Mouse (Mus musculus) heart, postnatal 10 days (tissue): ENCODE results near the gene Gm13271. TPM values are rescaled to one million over a fixed set of nuclear protein-coding genes. Genes with fewer than 3 reads are reported as not detected.

Experiments
- total RNA-seq, 2 experiments: library from RNA; stranded (reverse); gene quantifications; 2 replicates each; pipeline ENCODE4 v1.2.3; 2021

Gene Gm13271
- total RNA-seq, 2 experiments from 2014 or later, result not detected

Other genes starting within 250 kb of the Gm13271 start
- gene Ifnb1, start 232.1 kb upstream of the Gm13271 start, total RNA-seq, result not detected
- not detected for gene Ifna15, start 196.6 kb upstream of the Gm13271 start, total RNA-seq
- not detected for gene Ifna14, start 183.1 kb upstream of the Gm13271 start, total RNA-seq
- gene Ifna9, start 162.5 kb upstream of the Gm13271 start, total RNA-seq, result not detected
- gene Ifna12, start 151.5 kb upstream of the Gm13271 start, total RNA-seq, result not detected
- not detected for gene C87499, start 120.5 kb upstream of the Gm13271 start, total RNA-seq
- not detected for gene Ifna13, start 110.4 kb upstream of the Gm13271 start, total RNA-seq
- gene Ifna16, start 77.9 kb upstream of the Gm13271 start, total RNA-seq, result not detected
- gene Ifna2, start 71.0 kb upstream of the Gm13271 start, total RNA-seq, result not detected
- not detected for gene Ifnab, start 63.5 kb upstream of the Gm13271 start, total RNA-seq
- under 1 TPM; 0.50 TPM for gene Gm26566, start 33.1 kb upstream of the Gm13271 start, total RNA-seq
- 10 to 100 TPM; 82.6 to 87.1 TPM for gene Klhl9, start 32.4 kb upstream of the Gm13271 start, total RNA-seq
- gene Gm13283, start 5.3 kb downstream of the Gm13271 start, total RNA-seq, result not detected
- gene Gm13290, start 19.0 kb downstream of the Gm13271 start, total RNA-seq, result not detected
- not detected for gene Gm13289, start 22.1 kb downstream of the Gm13271 start, total RNA-seq
- gene Gm13272, start 25.0 kb downstream of the Gm13271 start, total RNA-seq, result not detected
- not detected for gene Ifnz, start 27.3 kb downstream of the Gm13271 start, total RNA-seq
- not detected for gene Gm13276, start 30.8 kb downstream of the Gm13271 start, total RNA-seq
- not detected for gene Gm13277, start 33.8 kb downstream of the Gm13271 start, total RNA-seq
- not detected for gene Gm13278, start 36.7 kb downstream of the Gm13271 start, total RNA-seq
- not detected for gene Gm13275, start 39.6 kb downstream of the Gm13271 start, total RNA-seq
- gene Gm13279, start 42.5 kb downstream of the Gm13271 start, total RNA-seq, result not detected
- under 1 TPM; 0.31 to 0.40 TPM for gene Gm13285, start 44.8 kb downstream of the Gm13271 start, total RNA-seq
- gene Gm13287, start 48.4 kb downstream of the Gm13271 start, total RNA-seq, result not detected
- gene Gm13288, start 50.7 kb downstream of the Gm13271 start, total RNA-seq, result not detected
- not detected for gene Ifna7, start 61.4 kb downstream of the Gm13271 start, total RNA-seq
- not detected for gene Ifna11, start 65.1 kb downstream of the Gm13271 start, total RNA-seq
- not detected for gene Ifna6, start 72.5 kb downstream of the Gm13271 start, total RNA-seq
- not detected for gene Ifna5, start 80.7 kb downstream of the Gm13271 start, total RNA-seq
- gene Ifna4, start 87.0 kb downstream of the Gm13271 start, total RNA-seq, result not detected
- not detected for gene Ifna1, start 95.2 kb downstream of the Gm13271 start, total RNA-seq
- gene Ifne, start 125.3 kb downstream of the Gm13271 start, total RNA-seq, result not detected